Mouse (Mus musculus) E14TG2a.4 (cell line): ENCODE results near the gene Mecr.

Experiments used
- CTCF ChIP-seq: conservative IDR thresholded peaks from 2 replicates; pipeline ENCODE4 v1.5.1; 2014; ENCODE audit warnings: low read length
- NANOG ChIP-seq: IDR thresholded peaks from 2 replicates; pipeline ENCODE4 v1.6.1; 2014; ENCODE audit warnings: borderline replicate concordance, low read length, mixed read lengths
- POU5F1 ChIP-seq: IDR thresholded peaks from 2 replicates; pipeline ENCODE4 v1.6.1; 2014; ENCODE audit warnings: low read length, borderline replicate concordance

DNA sequence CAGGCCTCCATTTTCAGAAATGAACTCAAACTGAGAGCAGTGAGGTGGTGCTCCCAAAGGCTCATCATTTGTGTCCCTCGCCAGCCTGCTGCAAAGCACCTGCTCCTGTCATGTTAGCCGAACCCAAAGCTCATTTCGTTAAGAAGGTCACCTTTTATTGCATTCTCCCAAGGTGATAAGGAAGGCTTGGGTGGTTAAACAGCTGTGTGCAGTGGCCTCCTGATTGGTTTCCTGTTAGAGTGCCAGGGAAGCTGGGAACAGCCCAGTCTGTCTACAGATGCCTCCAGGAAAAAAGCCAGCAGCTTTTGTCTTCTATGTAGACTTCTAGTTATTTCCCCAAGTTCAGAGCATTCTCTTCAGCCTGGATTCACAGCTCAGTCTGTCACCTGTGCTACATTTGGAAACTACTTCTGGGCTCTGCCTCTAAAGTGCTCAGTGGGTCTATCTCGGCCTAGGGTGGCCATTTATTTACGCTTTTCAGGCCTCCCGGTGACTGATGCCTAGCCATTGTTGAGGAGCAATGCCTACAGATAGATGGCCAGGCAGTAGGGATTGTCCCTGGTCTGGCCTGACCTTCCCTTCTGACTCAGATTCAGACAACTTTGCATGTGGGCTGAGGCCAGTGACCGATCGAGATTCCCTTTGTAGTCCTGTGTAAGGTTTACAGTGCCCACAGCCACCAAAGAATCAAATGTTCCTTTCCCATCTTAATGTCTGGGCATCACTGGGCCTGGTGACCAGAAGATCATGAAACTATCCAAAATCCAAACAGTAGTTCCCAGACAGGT is 2.9 kb downstream of the Mecr start:
- TF ChIP-seq CTCF (no peak), POU5F1 (no peak), NANOG (no peak)
